Mouse (Mus musculus): ENCODE results near the gene Pam16. TPM values are rescaled to one million over a fixed set of nuclear protein-coding genes. Genes with fewer than 3 reads are reported as not detected.

Gene Pam16
- polyA plus RNA-seq, 1 experiment: 34.8 TPM

GRCm38 (mm10) chr16:4627105-4627504 is 2.3 kb upstream of the Pam16 start:
- Histone ChIP-seq H3K9ac (ENCODE audit: low read depth, poor library complexity, severe bottlenecking) (no peak overlapping the region), H3K27ac (ENCODE audit: insufficient read depth, low read length) (no peak overlapping the region), H3K4me1 (ENCODE audit: control insufficient read depth, insufficient read depth, low read length) (peaks cover 2% of the 10 kb centered on the region)

GRCm38 (mm10) chr16:4624074-4624473 is 714 bp downstream of the Pam16 start:
- no peaks in the 10 kb centered on the region for H3K36me3 ChIP-seq (ENCODE audit: control insufficient read depth, insufficient read depth, low read length, poor library complexity, severe bottlenecking)
- peak overlapping the region; percentile 77 for H3K9ac ChIP-seq (ENCODE audit: low read depth, poor library complexity, severe bottlenecking)
- H3K9me3 ChIP-seq (replicated peaks; ENCODE audit: control insufficient read depth, insufficient read depth, low read length, poor library complexity, severe bottlenecking): no peaks in the 10 kb centered on the region
- TF ChIP-seq POLR2A (IDR thresholded peaks at IDR 0.05; ENCODE audit: insufficient read depth, low read length) (no peak), CTCF (IDR thresholded peaks at IDR 0.05; ENCODE audit: low read depth, low read length) (no peak), EP300 (IDR thresholded peaks at IDR 0.05; ENCODE audit: insufficient read depth, low read depth, low read length) (no peak)
- no peaks in the 10 kb centered on the region for H3K27me3 ChIP-seq (ENCODE audit: control insufficient read depth, insufficient read depth, low read length, poor library complexity, severe bottlenecking)
- peak overlapping the region; percentile 71 for H3K4me3 ChIP-seq (ENCODE audit: low read depth, low read length)
- H3K27ac ChIP-seq (ENCODE audit: insufficient read depth, low read length): no peak overlapping the region
- no peaks in the 10 kb centered on the region for H3K4me1 ChIP-seq (ENCODE audit: control insufficient read depth, insufficient read depth, low read length)

More at GRCm38 (mm10) chr16:4627105-4627504, 2.3 kb upstream of the Pam16 start:
- no peaks in the 10 kb centered on the region for H3K27me3 ChIP-seq (ENCODE audit: control insufficient read depth, insufficient read depth, low read length, poor library complexity, severe bottlenecking)
- TF ChIP-seq POLR2A (IDR thresholded peaks at IDR 0.05; ENCODE audit: insufficient read depth, low read length) (no peak), EP300 (IDR thresholded peaks at IDR 0.05; ENCODE audit: insufficient read depth, low read depth, low read length) (no peak), CTCF (IDR thresholded peaks at IDR 0.05; ENCODE audit: low read depth, low read length) (no peak)
- H3K4me3 ChIP-seq (ENCODE audit: low read depth, low read length): no peak overlapping the region
- H3K9me3 ChIP-seq (replicated peaks; ENCODE audit: control insufficient read depth, insufficient read depth, low read length, poor library complexity, severe bottlenecking): no peaks in the 10 kb centered on the region
- H3K36me3 ChIP-seq (ENCODE audit: control insufficient read depth, insufficient read depth, low read length, poor library complexity, severe bottlenecking): no peaks in the 10 kb centered on the region

GRCm38 (mm10) chr16:4616829-4617228 is 8.0 kb downstream of the Pam16 start:
- H3K36me3 ChIP-seq (ENCODE audit: control insufficient read depth, insufficient read depth, low read length, poor library complexity, severe bottlenecking): peaks cover 14% of the 10 kb centered on the region
- no peaks in the 10 kb centered on the region for H3K4me1 ChIP-seq (ENCODE audit: control insufficient read depth, insufficient read depth, low read length)
- H3K27ac ChIP-seq (ENCODE audit: insufficient read depth, low read length): no peak overlapping the region
- H3K9ac ChIP-seq (ENCODE audit: low read depth, poor library complexity, severe bottlenecking): no peak overlapping the region
- H3K9me3 ChIP-seq (replicated peaks; ENCODE audit: control insufficient read depth, insufficient read depth, low read length, poor library complexity, severe bottlenecking): no peaks in the 10 kb centered on the region
- H3K27me3 ChIP-seq (ENCODE audit: control insufficient read depth, insufficient read depth, low read length, poor library complexity, severe bottlenecking): no peaks in the 10 kb centered on the region
- TF ChIP-seq POLR2A (IDR thresholded peaks at IDR 0.05; ENCODE audit: insufficient read depth, low read length) (no peak), CTCF (IDR thresholded peaks at IDR 0.05; ENCODE audit: low read depth, low read length) (no peak), EP300 (IDR thresholded peaks at IDR 0.05; ENCODE audit: insufficient read depth, low read depth, low read length) (no peak)
- H3K4me3 ChIP-seq (ENCODE audit: low read depth, low read length): no peak overlapping the region

DNA sequence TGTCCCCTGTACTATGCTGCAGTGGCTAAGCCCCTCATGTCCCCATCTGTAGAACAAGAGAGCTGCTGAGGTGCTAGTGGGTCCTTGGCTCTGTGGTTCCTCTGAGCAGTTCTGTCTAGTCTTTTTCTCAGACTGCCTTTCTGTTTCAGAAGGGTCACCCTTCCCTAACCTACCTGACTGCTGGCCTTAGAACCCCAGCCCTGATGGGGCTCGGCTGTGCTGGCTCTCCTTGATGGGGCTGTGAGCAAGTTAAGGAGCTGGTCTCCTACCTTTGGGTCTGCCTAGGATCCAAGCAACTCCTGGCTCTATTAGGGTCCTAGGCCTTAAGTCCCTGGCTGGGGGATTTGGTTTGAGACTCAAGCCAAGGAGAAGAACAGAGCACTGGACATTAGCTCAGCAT is 9.5 kb downstream of the Pam16 start:
- H3K9me3 ChIP-seq (replicated peaks; ENCODE audit: control insufficient read depth, insufficient read depth, low read length, poor library complexity, severe bottlenecking): no peaks in the 10 kb centered on the region
- no peak overlapping the region for H3K4me3 ChIP-seq (ENCODE audit: low read depth, low read length)
- H3K4me1 ChIP-seq (ENCODE audit: control insufficient read depth, insufficient read depth, low read length): no peaks in the 10 kb centered on the region
- no peak overlapping the region for H3K27ac ChIP-seq (ENCODE audit: insufficient read depth, low read length)
- no peak for TF ChIP-seq POLR2A (IDR thresholded peaks at IDR 0.05; ENCODE audit: insufficient read depth, low read length)
- TF ChIP-seq EP300 (IDR thresholded peaks at IDR 0.05; ENCODE audit: insufficient read depth, low read depth, low read length): no peak
- no peak for TF ChIP-seq CTCF (IDR thresholded peaks at IDR 0.05; ENCODE audit: low read depth, low read length)
- no peak overlapping the region for H3K9ac ChIP-seq (ENCODE audit: low read depth, poor library complexity, severe bottlenecking)
- H3K27me3 ChIP-seq (ENCODE audit: control insufficient read depth, insufficient read depth, low read length, poor library complexity, severe bottlenecking): no peaks in the 10 kb centered on the region
- H3K36me3 ChIP-seq (ENCODE audit: control insufficient read depth, insufficient read depth, low read length, poor library complexity, severe bottlenecking): peaks cover 18% of the 10 kb centered on the region

DNA sequence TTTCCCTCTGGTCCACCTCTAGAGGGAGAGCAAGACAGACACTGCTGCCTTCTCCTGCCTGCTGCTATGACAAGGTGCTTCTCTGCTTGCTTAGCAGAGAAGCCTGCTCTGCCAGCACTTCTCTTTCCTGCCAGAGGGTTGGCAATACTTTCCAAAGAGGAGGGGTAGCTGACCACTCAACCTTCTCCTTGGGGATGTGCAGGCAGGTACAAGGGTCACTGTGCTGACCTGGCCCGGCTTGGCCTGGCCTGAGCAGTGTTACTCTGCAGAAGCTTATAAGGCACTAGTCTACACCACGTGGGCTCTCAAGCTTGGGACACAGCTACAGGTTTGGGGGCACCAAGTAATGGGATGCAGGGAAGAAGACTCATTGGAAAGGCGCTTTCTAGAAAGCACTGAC is 10.1 kb downstream of the Pam16 start:
- Histone ChIP-seq H3K27me3 (ENCODE audit: control insufficient read depth, insufficient read depth, low read length, poor library complexity, severe bottlenecking) (no peaks in the 10 kb centered on the region), H3K36me3 (ENCODE audit: control insufficient read depth, insufficient read depth, low read length, poor library complexity, severe bottlenecking) (peaks cover 18% of the 10 kb centered on the region), H3K4me1 (ENCODE audit: control insufficient read depth, insufficient read depth, low read length) (no peaks in the 10 kb centered on the region), H3K27ac (ENCODE audit: insufficient read depth, low read length) (no peak overlapping the region), H3K9me3 (replicated peaks; ENCODE audit: control insufficient read depth, insufficient read depth, low read length, poor library complexity, severe bottlenecking) (no peaks in the 10 kb centered on the region), H3K9ac (ENCODE audit: low read depth, poor library complexity, severe bottlenecking) (no peak overlapping the region), H3K4me3 (ENCODE audit: low read depth, low read length) (no peak overlapping the region)
- TF ChIP-seq POLR2A (IDR thresholded peaks at IDR 0.05; ENCODE audit: insufficient read depth, low read length) (no peak), EP300 (IDR thresholded peaks at IDR 0.05; ENCODE audit: insufficient read depth, low read depth, low read length) (no peak), CTCF (IDR thresholded peaks at IDR 0.05; ENCODE audit: low read depth, low read length) (no peak)

DNA sequence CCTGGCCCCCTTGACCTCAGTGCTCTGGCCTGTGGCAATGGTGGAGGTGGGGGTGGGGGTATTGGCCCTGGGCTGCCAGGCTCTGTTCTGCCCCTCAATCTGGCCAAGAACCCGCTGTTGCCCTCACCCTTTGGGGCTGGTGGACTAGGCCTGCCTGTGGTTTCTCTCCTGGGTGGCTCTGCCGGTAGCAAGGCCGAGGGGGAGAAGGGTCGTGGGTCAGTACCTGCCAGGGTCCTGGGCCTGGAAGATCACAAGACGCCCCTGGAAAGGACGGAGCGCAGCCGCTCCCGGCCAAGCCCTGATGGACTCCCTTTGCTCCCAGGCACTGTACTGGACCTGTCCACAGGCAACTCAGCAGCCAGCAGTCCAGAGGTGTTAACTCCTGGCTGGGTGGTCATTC is 11.1 kb downstream of the Pam16 start:
- H3K9me3 ChIP-seq (replicated peaks; ENCODE audit: control insufficient read depth, insufficient read depth, low read length, poor library complexity, severe bottlenecking): no peaks in the 10 kb centered on the region
- no peak overlapping the region for H3K4me3 ChIP-seq (ENCODE audit: low read depth, low read length)
- H3K4me1 ChIP-seq (ENCODE audit: control insufficient read depth, insufficient read depth, low read length): no peaks in the 10 kb centered on the region
- no peak overlapping the region for H3K9ac ChIP-seq (ENCODE audit: low read depth, poor library complexity, severe bottlenecking)
- peaks cover 18% of the 10 kb centered on the region for H3K36me3 ChIP-seq (ENCODE audit: control insufficient read depth, insufficient read depth, low read length, poor library complexity, severe bottlenecking)
- TF ChIP-seq EP300 (IDR thresholded peaks at IDR 0.05; ENCODE audit: insufficient read depth, low read depth, low read length) (no peak), POLR2A (IDR thresholded peaks at IDR 0.05; ENCODE audit: insufficient read depth, low read length) (no peak), CTCF (IDR thresholded peaks at IDR 0.05; ENCODE audit: low read depth, low read length) (no peak)
- no peak overlapping the region for H3K27ac ChIP-seq (ENCODE audit: insufficient read depth, low read length)
- no peaks in the 10 kb centered on the region for H3K27me3 ChIP-seq (ENCODE audit: control insufficient read depth, insufficient read depth, low read length, poor library complexity, severe bottlenecking)
